Mouse (Mus musculus) spleen, postnatal 0 days (tissue): ENCODE measurements around the gene Nlrp1a. TPM values are rescaled to one million over a fixed set of nuclear protein-coding genes. Genes with fewer than 3 reads are reported as not detected.

ENCODE experiments used
- polyA plus RNA-seq: library from polyadenylated mRNA; unstranded; fragments of >200 nt; fragmentation: Nextera tagmentation; extraction: Ambion mirVana; gene quantifications from 2 replicates; pipeline ENCODE4 v1.2.1, GENCODE M21; 2015

Nlrp1a gene
- polyA plus RNA-seq, result 0.24 and 0.46 TPM in 2 replicates

GRCm38 (mm10) chr11:71144661-71145060 is at the start of gene Nlrp1a:
Gene Nlrp1a (minus strand): TSS chr11:71144704.

Other genes with a start within 250 kb of the Nlrp1a start
- gene Nup88, start 174.7 kb downstream of the Nlrp1a start, polyA plus RNA-seq, result 61.6 and 62.9 TPM in 2 replicates
- gene Rpain, start 174.5 kb downstream of the Nlrp1a start, polyA plus RNA-seq, result 133 and 138 TPM in 2 replicates
- 226 and 246 TPM in 2 replicates for gene C1qbp, start 161.7 kb downstream of the Nlrp1a start, polyA plus RNA-seq
- 6.7 and 6.9 TPM in 2 replicates for gene Dhx33, start 140.3 kb downstream of the Nlrp1a start, polyA plus RNA-seq
- gene Mis12, start 125.1 kb downstream of the Nlrp1a start, polyA plus RNA-seq, result 20.0 and 23.0 TPM in 2 replicates
- gene Derl2, start 124.9 kb downstream of the Nlrp1a start, polyA plus RNA-seq, result 30.7 and 32.5 TPM in 2 replicates
- gene 6330403K07Rik, start 111.2 kb downstream of the Nlrp1a start, polyA plus RNA-seq, result 6.7 and 11.4 TPM in 2 replicates
- gene Nlrp1b, start 86.0 kb upstream of the Nlrp1a start, polyA plus RNA-seq, result 0.20 and 0.24 TPM in 2 replicates